Mouse (Mus musculus) liver (tissue): ENCODE data around the gene Gm6526.
A peak's percentile ranks its signal among the peaks of the same experiment; 100 is the strongest.
"Not testable (repeated sequence)": the region's sequence is repeated elsewhere in the genome, so short reads cannot be mapped to it uniquely, and the experiment has no call there.

Source experiments
- DNase-seq: peaks from one replicate; pipeline ENCODE4 v3.0.0-alpha.2; 2020; ENCODE audit warnings: mixed read lengths

Gm6526 gene

GRCm38 (mm10) chr14:43747566-43747965 lies at the start of gene Gm6526:
Gene Gm6526 (plus strand): TSS chr14:43747866.
- not testable (repeated sequence) for DNase-seq

- DNase-seq: not testable (repeated sequence)
Observed at GRCm38 (mm10) chr14:43727385-43727784, 20.3 kb upstream of the Gm6526 start, which contains the start of gene Gm16506. Gene Gm16506 (minus strand): TSS chr14:43727485.

GRCm38 (mm10) chr14:43784645-43785044 lies 37.0 kb downstream of the Gm6526 start, which contains the start of gene Gm8180:
Gene Gm8180 (minus strand): TSS chr14:43784745.
- not testable (repeated sequence) for DNase-seq

- DNase-seq: not testable (repeated sequence)
Observed at GRCm38 (mm10) chr14:43793811-43794210, 46.1 kb downstream of the Gm6526 start.

GRCm38 (mm10) chr14:43796069-43796904 lies 48.6 kb downstream of the Gm6526 start:
- no peak for DNase-seq

- DNase-seq: peak; percentile 2
Observed at GRCm38 (mm10) chr14:43796905-43797470, 49.3 kb downstream of the Gm6526 start.

GRCm38 (mm10) chr14:43804435-43804834 lies 56.8 kb downstream of the Gm6526 start:
- not testable (repeated sequence) for DNase-seq
